Mouse (Mus musculus): ENCODE results near the gene Igfbp6. TPM values are rescaled to one million over a fixed set of nuclear protein-coding genes. Genes with fewer than 3 reads are reported as not detected.

The Igfbp6 gene
- total and polyA plus RNA-seq, 3 experiments, result 0.38 TPM; not detected in 2

DNA sequence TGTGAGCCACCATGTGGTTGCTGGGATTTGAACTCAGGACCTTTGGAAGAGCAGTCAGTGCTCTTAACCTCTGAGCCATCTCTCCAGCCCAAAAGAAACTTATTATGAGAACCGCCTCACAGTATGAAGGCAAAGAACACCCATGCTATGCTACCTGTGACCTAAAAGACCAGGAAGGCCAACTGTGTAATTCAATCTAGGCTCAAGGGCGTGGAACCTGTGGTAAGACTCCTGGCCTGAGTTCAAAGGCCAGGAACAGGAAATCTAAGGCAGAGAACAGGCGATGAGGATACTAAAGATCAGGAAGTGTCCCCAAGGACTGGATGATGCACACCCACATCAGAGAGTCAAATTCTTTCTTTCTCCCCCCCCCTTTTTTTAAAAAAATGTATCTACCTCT lies 29.4 kb downstream of the Igfbp6 start:
- in situ Hi-C loops (cut with MboI; ENCODE audit: low pct_ligation_motif_present, low pct_unique_long_range_greater_than_20kb, low sequenced_read_pairs), result no loop called here

DNA sequence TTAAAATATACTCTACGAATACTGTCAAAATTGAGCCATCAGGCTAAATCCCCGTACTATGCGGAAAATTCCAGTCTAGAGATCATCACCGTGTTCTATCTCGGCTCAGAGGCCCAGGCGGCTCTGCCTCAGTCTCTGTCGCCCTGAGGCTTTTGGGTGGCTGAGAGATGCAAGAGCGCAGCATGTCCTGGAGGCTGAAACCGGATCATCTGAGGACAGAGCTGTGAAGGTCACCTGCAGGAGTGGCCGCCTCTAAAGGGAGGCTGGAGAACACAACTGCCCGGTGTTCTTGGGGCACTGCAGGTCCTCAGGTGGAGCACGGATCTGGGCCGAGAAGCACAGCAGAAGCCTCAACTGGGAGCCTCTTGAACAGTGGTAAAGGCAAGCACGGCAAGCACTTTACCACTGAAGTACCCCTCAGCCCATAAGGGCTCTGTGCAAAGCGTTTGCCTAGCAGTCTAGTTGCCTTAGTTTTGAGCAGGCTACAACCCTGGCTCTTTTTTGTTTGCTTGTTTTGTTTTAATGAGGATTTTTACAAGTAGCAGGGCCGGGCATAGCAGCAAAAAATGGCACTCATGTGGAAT lies 31.7 kb downstream of the Igfbp6 start:
- no peaks in the 10 kb centered on the region for H3K79me2 ChIP-seq (replicated peaks; ENCODE audit: control insufficient read depth, extremely low read depth, insufficient read depth, poor library complexity, severe bottlenecking)
- H3K27ac ChIP-seq (ENCODE audit: insufficient read depth, low read depth), result no peak overlapping the region
- H3K36me3 ChIP-seq (replicated peaks in 1 of 2; ENCODE audit: control insufficient read depth in 1 of 2, insufficient read depth in 1 of 2, low read length in 1 of 2), result peaks cover 0 to 4% of the 10 kb centered on the region in 2 experiments
- no peak for DNase-seq (ENCODE audit: extremely low read depth)
- H3K4me2 ChIP-seq (ENCODE audit: insufficient read depth, low read depth, poor library complexity, severe bottlenecking), result no peak overlapping the region
- dilution Hi-C loops (cut with MboI; ENCODE audit: extremely low pct_ligation_motif_present, extremely low pct_unique_long_range_greater_than_20kb, low sequenced_read_pairs) (no loop called here), in situ Hi-C loops (cut with MboI; ENCODE audit: low pct_ligation_motif_present, low pct_unique_long_range_greater_than_20kb, low sequenced_read_pairs) (no loop called here)
- TF ChIP-seq NRF1 (IDR thresholded peaks at IDR 0.05; ENCODE audit: low read depth, low read length) (no peak), MXI1 (IDR thresholded peaks at IDR 0.05; ENCODE audit: low read depth, low read length) (no peak), CHD1 (IDR thresholded peaks at IDR 0.05; ENCODE audit: low read depth, low read length) (no peak), JUN (IDR thresholded peaks at IDR 0.05; ENCODE audit: insufficient read depth, low read depth, low read length) (no peak), IRF4 (IDR thresholded peaks at IDR 0.05; ENCODE audit: low read depth, low read length) (no peak), GABPA (IDR thresholded peaks at IDR 0.05; ENCODE audit: insufficient replicate concordance, low read depth, low read length) (no peak), E2F4 (IDR thresholded peaks at IDR 0.05; ENCODE audit: insufficient replicate concordance, low read depth, low read length) (no peak), RAD21 (IDR thresholded peaks at IDR 0.05; ENCODE audit: low read depth, low read length) (no peak), MAZ (IDR thresholded peaks at IDR 0.05; ENCODE audit: low read depth, low read length) (no peak), ZKSCAN1 (IDR thresholded peaks at IDR 0.05; ENCODE audit: borderline replicate concordance, low read depth, low read length) (no peak), UBTF (IDR thresholded peaks at IDR 0.05; ENCODE audit: low read depth, low read length) (no peak), BHLHE40 (IDR thresholded peaks at IDR 0.05; ENCODE audit: low read depth, low read length) (no peak), USF1 (IDR thresholded peaks at IDR 0.05; ENCODE audit: low read depth, low read length) (no peak), JUND (conservative IDR thresholded peaks at IDR 0.05; ENCODE audit: low read depth, low read length) (no peak), ELF1 (IDR thresholded peaks at IDR 0.05; ENCODE audit: low read depth, low read length) (no peak), CHD2 (IDR thresholded peaks at IDR 0.05; ENCODE audit: low read length) (no peak), POLR2AphosphoS2 (IDR thresholded peaks at IDR 0.05; ENCODE audit: low read depth, low read length) (no peak), CTCF (conservative IDR thresholded peaks at IDR 0.05 in 1 of 2, IDR thresholded peaks at IDR 0.05 in 1 of 2; ENCODE audit: low read depth in 2 of 2, low read length in 2 of 2) (no peak), SIN3A (IDR thresholded peaks at IDR 0.05; ENCODE audit: low read length) (no peak), KAT2A (IDR thresholded peaks at IDR 0.05; ENCODE audit: insufficient replicate concordance, low read length) (no peak)
- peaks cover 0 to 4% of the 10 kb centered on the region in 2 experiments; a peak in 2 of 4 replicates for H3K4me1 ChIP-seq (ENCODE audit: control insufficient read depth in 1 of 2, insufficient read depth in 2 of 2)
- H3K4me3 ChIP-seq (replicated peaks in 1 of 3; ENCODE audit: low read depth in 2 of 3, low read length in 2 of 3, poor library complexity in 1 of 3), result no peak overlapping the region
- H3K9me3 ChIP-seq (replicated peaks; ENCODE audit: low read length), result no peaks in the 10 kb centered on the region
- no peaks in the 10 kb centered on the region for H3K27me3 ChIP-seq (replicated peaks)
- H3K9ac ChIP-seq (ENCODE audit: insufficient read depth, low read depth), result no peak overlapping the region

More for the DNA sequence above, 29.4 kb downstream of the Igfbp6 start:
- Histone ChIP-seq H3K79me2 (replicated peaks; ENCODE audit: control insufficient read depth, extremely low read depth, insufficient read depth, poor library complexity, severe bottlenecking) (no peaks in the 10 kb centered on the region), H3K36me3 (replicated peaks in 1 of 2; ENCODE audit: control insufficient read depth in 1 of 2, insufficient read depth in 1 of 2, low read length in 1 of 2) (no peaks in the 10 kb centered on the region), H3K9ac (ENCODE audit: insufficient read depth, low read depth) (no peak overlapping the region), H3K27ac (ENCODE audit: insufficient read depth, low read depth) (no peak overlapping the region), H3K27me3 (replicated peaks) (no peaks in the 10 kb centered on the region), H3K9me3 (replicated peaks; ENCODE audit: low read length) (no peaks in the 10 kb centered on the region), H3K4me2 (ENCODE audit: insufficient read depth, low read depth, poor library complexity, severe bottlenecking) (no peak overlapping the region), H3K4me1 (ENCODE audit: control insufficient read depth in 1 of 2, insufficient read depth in 2 of 2) (peaks cover 0 to 3% of the 10 kb centered on the region in 2 experiments; a peak in 2 of 4 replicates), H3K4me3 (replicated peaks in 1 of 3; ENCODE audit: low read depth in 2 of 3, low read length in 2 of 3, poor library complexity in 1 of 3) (no peak overlapping the region)
- no peak for TF ChIP-seq MEF2A (IDR thresholded peaks at IDR 0.05; ENCODE audit: borderline replicate concordance, low read depth, low read length)
- DNase-seq (ENCODE audit: extremely low read depth), result no peak
- dilution Hi-C loops (cut with MboI; ENCODE audit: extremely low pct_ligation_motif_present, extremely low pct_unique_long_range_greater_than_20kb, low sequenced_read_pairs), result no loop called here
